Mouse (Mus musculus) heart, embryonic 16.5 days (tissue): ENCODE results near the gene Ift20. TPM values are rescaled to one million over a fixed set of nuclear protein-coding genes. Genes with fewer than 3 reads are reported as not detected.
"Not testable (repeated sequence)": the region's sequence is repeated elsewhere in the genome, so short reads cannot be mapped to it uniquely, and the experiment has no call there.

Source experiments
- ATAC-seq: fragments of 200-750 bp; cut with Nextera tagmentation; replicated peaks from 2 replicates; pipeline ENCODE4 v1.8.0; 2017; ENCODE audit warnings: moderate number of reproducible peaks; ENCODE audit not compliant: insufficient read depth, low FRiP score; ENCODE audit errors: extremely low read depth
- H3K27ac ChIP-seq: fragments of 300-500 bp; sonication (generic); 2 replicates; pipeline ENCODE4 v1.5.1; 2014; ENCODE audit warnings: mild to moderate bottlenecking, low read length, control low read depth, moderate library complexity
- H3K27me3 ChIP-seq: fragments of 300-500 bp; sonication (generic); 2 replicates; pipeline ENCODE4 v1.6.1; 2014; ENCODE audit warnings: low read length, mixed read lengths; ENCODE audit not compliant: control insufficient read depth, insufficient read depth
- H3K36me3 ChIP-seq: fragments of 300-500 bp; sonication (generic); 2 replicates; pipeline ENCODE4 v1.6.1; 2014; ENCODE audit not compliant: control insufficient read depth, insufficient read depth
- H3K4me1 ChIP-seq: fragments of 300-500 bp; sonication (generic); 2 replicates; pipeline ENCODE4 v1.6.1; 2014; ENCODE audit warnings: low read length, mixed read lengths; ENCODE audit not compliant: control insufficient read depth, insufficient read depth
- H3K4me2 ChIP-seq: fragments of 300-500 bp; sonication (generic); 2 replicates; pipeline ENCODE4 v1.6.1; 2014; ENCODE audit warnings: low read depth, mild to moderate bottlenecking, control low read depth, low read length
- H3K4me3 ChIP-seq: fragments of 300-500 bp; sonication (generic); 2 replicates; pipeline ENCODE4 v1.5.1; 2014; ENCODE audit warnings: mild to moderate bottlenecking, control low read depth, low read length
- H3K9ac ChIP-seq: fragments of 300-500 bp; sonication (generic); 2 replicates; pipeline ENCODE4 v1.6.1; 2014; ENCODE audit warnings: low read length, control low read depth
- H3K9me3 ChIP-seq: fragments of 300-500 bp; sonication (generic); replicated peaks from 2 replicates; pipeline ENCODE4 v1.6.1; 2016; ENCODE audit warnings: low read length; ENCODE audit not compliant: control insufficient read depth
- WGBS: fragments of 180-500 bp; shearing (Covaris S2); extraction: QIAGEN DNeasy Blood & Tissue Kit; methylation state at CpG from one replicate; pipeline ENCODE4 v1.1.7; 2014; 5-methylcytosine and 5-hydroxymethylcytosine counted together
- polyA plus RNA-seq: library from polyadenylated mRNA; unstranded; fragments of >200 nt; fragmentation: Nextera tagmentation; extraction: Ambion mirVana; gene quantifications from 2 replicates; pipeline ENCODE4 v1.2.1, GENCODE M21; 2015

Ift20 gene
- polyA plus RNA-seq, 1 experiment from 2014 or later: 109 TPM

DNA sequence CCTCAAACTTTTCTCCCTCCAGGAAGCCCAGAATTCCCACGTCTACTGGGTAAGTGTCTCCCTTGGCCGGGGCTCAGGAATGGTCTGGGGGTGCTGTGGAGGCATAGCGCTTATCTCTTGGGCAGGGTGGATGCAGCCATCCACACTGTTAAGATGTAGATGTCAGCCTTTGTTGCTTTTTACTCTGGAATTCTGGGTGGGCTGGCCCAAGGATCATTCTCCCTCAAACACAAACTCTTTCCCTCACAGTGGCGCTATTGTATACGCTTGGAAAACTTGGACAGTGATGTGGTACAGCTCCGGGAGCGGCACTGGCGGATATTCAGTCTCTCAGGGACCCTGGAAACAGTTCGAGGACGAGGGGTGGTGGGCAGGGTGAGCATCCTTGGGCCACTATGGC, 17.2 kb upstream of the Ift20 start:
- Histone ChIP-seq H3K9me3 (no peaks in the 10 kb centered on the region), H3K4me3 (no peak overlapping the region), H3K27ac (no peak overlapping the region), H3K9ac (no peak overlapping the region), H3K4me1 (no peaks in the 10 kb centered on the region), H3K4me2 (no peak overlapping the region), H3K27me3 (no peaks in the 10 kb centered on the region), H3K36me3 (peaks cover 70% of the 10 kb centered on the region)
- ATAC-seq: no peak
- WGBS: 84% methylated on average over 10 of the region's 10 CpGs

DNA sequence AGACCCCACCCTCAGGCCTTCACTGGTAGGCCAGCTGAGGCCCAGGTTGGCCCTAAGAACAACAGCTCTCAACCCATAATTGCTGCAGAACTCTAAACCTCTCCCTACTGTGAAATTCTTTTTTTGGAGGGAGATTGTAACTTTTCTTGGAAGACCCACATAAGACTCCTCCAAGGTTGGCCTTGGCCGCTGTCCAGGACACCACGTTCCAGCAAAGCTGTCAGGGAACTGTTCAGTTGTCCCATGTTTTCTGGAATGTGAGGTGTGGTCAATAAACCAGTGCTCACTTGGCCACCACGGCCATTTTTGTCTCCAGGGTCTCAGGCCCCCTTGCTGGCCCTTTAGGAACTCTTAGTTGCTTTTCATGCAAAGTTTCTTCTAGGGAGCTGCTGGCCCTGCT, 14.3 kb upstream of the Ift20 start:
- ATAC-seq: no peak
- no peak overlapping the region for H3K4me2 ChIP-seq
- no peaks in the 10 kb centered on the region for H3K27me3 ChIP-seq
- H3K27ac ChIP-seq: no peak overlapping the region
- no peak overlapping the region for H3K9ac ChIP-seq
- no peaks in the 10 kb centered on the region for H3K9me3 ChIP-seq
- peaks cover 70% of the 10 kb centered on the region for H3K36me3 ChIP-seq
- no peak overlapping the region for H3K4me3 ChIP-seq
- no peaks in the 10 kb centered on the region for H3K4me1 ChIP-seq
- 68% methylated on average over 3 of the region's 3 CpGs for WGBS

DNA sequence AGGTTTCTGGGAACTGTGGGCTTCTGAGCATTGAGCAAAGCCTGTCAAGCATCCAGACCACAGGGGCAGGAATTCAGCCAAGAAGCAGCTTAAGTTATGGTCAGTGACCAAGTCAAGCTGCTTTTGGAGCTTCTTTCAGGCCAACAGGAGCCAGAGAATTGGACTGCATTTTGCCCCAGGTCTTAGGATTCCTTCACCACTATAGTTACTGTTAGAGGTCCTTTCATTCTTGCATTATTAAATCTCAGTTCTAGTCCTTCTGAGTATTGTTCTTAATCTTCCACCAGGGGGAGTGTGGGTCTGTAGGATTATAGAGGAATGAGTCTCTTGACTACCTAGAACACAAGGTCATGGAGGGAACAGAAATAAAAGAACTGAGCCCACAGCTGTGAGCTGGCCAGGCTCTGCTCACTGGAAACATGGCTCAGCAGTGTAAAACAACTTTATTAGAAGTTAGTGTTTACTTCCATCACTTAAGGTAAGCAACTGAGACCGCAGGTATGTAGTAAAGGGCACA, 13.6 kb upstream of the Ift20 start:
- no peak overlapping the region for H3K9ac ChIP-seq
- no peak for ATAC-seq
- H3K36me3 ChIP-seq: peaks cover 76% of the 10 kb centered on the region
- no peaks in the 10 kb centered on the region for H3K9me3 ChIP-seq
- no peaks in the 10 kb centered on the region for H3K4me1 ChIP-seq
- H3K27ac ChIP-seq: no peak overlapping the region
- H3K4me3 ChIP-seq: no peak overlapping the region
- no peak overlapping the region for H3K4me2 ChIP-seq
- WGBS: 90% methylated on average over 1 of the region's 1 CpGs
- no peaks in the 10 kb centered on the region for H3K27me3 ChIP-seq

DNA sequence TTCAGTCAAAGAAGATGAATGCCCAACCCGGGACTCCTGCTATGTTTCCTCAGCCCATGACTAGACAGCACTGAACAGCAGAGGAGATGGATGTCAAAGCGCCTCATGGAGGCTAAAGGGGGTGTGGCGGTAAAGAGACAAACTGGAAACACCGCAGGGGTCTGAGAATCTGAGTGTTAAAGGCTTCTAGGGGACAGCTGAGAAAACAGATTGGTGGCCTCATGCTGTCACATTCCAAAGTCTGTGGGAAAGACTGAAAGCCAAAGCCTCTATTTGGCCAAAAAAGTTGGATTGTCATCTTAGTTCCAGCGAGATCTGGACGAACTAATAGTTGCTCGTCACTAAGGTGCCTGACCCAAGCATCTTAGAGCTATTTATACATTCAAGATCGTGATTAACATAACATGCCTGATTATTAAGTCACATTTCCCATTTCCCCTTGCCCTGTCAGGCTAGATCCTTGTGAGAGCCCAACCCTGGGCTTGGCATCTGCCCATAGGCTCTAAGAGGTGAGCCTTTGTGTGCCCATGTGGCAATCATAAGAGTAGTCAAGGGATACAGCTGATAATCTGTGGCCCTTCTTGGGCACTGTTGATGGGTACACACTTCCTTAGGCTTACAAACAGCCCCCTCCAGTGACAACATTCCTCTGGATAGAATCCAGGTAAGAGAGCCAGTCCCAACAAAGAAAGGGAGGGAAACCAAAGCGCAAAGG, 12.8 kb upstream of the Ift20 start:
- H3K27ac ChIP-seq: no peak overlapping the region
- no peaks in the 10 kb centered on the region for H3K4me1 ChIP-seq
- WGBS: 75% methylated on average over 9 of the region's 9 CpGs
- ATAC-seq: no peak
- H3K9ac ChIP-seq: no peak overlapping the region
- peaks cover 75% of the 10 kb centered on the region for H3K36me3 ChIP-seq
- no peak overlapping the region for H3K4me2 ChIP-seq
- no peak overlapping the region for H3K4me3 ChIP-seq
- H3K9me3 ChIP-seq: no peaks in the 10 kb centered on the region
- no peaks in the 10 kb centered on the region for H3K27me3 ChIP-seq

DNA sequence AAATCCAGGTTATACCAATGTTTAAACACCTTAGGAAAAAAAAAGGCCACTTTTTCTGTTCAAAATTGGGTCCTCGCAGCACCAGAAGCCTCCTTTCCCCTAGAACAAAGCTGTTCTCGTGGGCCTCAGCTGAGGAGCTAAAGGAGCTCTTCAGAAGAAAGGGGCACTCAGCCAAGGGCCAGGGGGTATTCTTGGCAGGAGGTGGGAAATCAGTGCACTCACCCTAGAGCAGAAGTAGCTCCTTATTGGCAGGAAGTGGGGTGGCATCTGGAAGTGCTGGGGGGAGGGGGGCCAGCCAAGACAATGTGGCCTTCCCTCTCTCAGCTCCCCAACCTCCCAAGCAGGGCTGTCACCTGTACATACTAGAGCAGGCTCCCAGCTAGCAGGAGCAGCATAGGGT, 11.3 kb upstream of the Ift20 start:
- H3K4me2 ChIP-seq: no peak overlapping the region
- WGBS: 78% methylated on average over 2 of the region's 2 CpGs
- H3K4me1 ChIP-seq: no peaks in the 10 kb centered on the region
- H3K9ac ChIP-seq: no peak overlapping the region
- no peak for ATAC-seq
- no peak overlapping the region for H3K27ac ChIP-seq
- H3K9me3 ChIP-seq: no peaks in the 10 kb centered on the region
- H3K4me3 ChIP-seq: no peak overlapping the region
- no peaks in the 10 kb centered on the region for H3K27me3 ChIP-seq
- H3K36me3 ChIP-seq: peaks cover 77% of the 10 kb centered on the region

DNA sequence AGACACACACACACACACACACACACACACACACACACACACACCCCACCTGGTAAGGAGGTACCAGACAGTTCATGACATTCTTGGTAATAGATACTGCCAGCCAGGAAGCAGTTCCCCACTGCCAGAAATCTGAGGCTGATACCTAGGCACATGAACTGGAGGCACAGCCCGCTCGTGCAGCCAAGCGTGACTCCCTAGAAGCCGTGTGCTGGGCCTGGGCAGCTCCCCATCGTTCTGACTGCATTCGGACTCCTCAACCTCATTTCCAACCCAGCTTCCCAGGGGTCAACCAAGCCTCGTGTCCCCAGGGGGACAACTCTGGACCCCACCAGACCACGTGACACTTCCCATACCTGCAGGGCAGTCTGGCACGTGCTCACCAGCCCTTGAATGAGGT, 7.4 kb upstream of the Ift20 start:
- H3K27me3 ChIP-seq: no peaks in the 10 kb centered on the region
- no peak overlapping the region for H3K9ac ChIP-seq
- no peak overlapping the region for H3K27ac ChIP-seq
- no peak overlapping the region for H3K4me2 ChIP-seq
- no peak overlapping the region for H3K4me3 ChIP-seq
- no peak for ATAC-seq
- H3K4me1 ChIP-seq: no peaks in the 10 kb centered on the region
- peaks cover 51% of the 10 kb centered on the region for H3K36me3 ChIP-seq
- no peaks in the 10 kb centered on the region for H3K9me3 ChIP-seq
- 91% methylated on average over 9 of the region's 9 CpGs for WGBS

DNA sequence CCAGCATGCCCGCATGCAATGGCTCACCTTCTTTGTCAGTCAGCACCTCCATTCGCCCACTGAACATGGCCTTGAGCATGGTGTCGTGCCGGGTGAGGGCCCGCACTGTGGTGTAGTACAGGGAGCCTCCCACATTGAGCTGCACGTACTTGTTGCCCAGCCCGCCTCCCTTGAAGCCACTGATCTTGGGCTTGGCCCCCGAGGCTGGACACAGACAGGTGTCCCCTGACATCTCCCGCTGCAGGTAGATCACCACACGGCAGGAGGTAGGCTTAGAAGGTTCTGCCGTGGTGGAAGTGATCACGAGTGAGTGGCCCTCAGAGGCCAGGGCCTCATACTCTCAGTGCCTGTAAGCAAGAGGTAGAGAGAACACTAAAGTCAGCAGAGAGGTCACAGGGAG, 6.2 kb upstream of the Ift20 start:
- H3K9ac ChIP-seq: no peak overlapping the region
- no peak overlapping the region for H3K4me3 ChIP-seq
- H3K27me3 ChIP-seq: no peaks in the 10 kb centered on the region
- H3K27ac ChIP-seq: peak overlapping the region; percentile 82; the same call in 1 of the 2 replicates
- no peak for ATAC-seq
- no peaks in the 10 kb centered on the region for H3K9me3 ChIP-seq
- peak overlapping the region; percentile 26; the same call in 1 of the 2 replicates for H3K4me2 ChIP-seq
- peaks cover 6% of the 10 kb centered on the region for H3K4me1 ChIP-seq
- H3K36me3 ChIP-seq: peaks cover 38% of the 10 kb centered on the region
- 88% methylated on average over 12 of the region's 12 CpGs for WGBS

DNA sequence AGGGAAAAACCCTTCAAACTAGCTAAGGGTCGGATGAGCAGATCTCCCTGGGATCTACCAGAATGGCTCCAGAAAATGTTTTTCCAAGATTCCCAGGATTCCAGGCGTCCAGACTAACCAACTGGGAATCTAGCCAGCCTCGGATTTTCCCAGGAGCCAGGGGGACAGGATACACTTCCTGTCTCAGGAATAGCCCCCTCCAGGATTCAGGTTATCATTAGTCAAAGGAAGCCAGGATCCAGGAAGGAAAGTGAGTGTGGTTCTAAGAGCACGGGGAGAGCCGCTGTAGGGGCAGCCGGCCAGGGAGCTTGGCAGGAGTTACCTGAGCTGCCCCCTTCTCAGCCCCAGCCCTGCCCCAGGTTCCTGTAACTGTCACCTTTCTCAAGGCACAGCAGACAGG, 5.1 kb upstream of the Ift20 start:
- Histone ChIP-seq H3K4me3 (no peak overlapping the region), H3K9ac (no peak overlapping the region), H3K27ac (peak overlapping the region; percentile 82), H3K36me3 (peaks cover 34% of the 10 kb centered on the region), H3K4me1 (peaks cover 10% of the 10 kb centered on the region), H3K9me3 (no peaks in the 10 kb centered on the region), H3K27me3 (no peaks in the 10 kb centered on the region), H3K4me2 (no peak overlapping the region)
- WGBS: 41% methylated on average over 6 of the region's 6 CpGs
- ATAC-seq: no peak

DNA sequence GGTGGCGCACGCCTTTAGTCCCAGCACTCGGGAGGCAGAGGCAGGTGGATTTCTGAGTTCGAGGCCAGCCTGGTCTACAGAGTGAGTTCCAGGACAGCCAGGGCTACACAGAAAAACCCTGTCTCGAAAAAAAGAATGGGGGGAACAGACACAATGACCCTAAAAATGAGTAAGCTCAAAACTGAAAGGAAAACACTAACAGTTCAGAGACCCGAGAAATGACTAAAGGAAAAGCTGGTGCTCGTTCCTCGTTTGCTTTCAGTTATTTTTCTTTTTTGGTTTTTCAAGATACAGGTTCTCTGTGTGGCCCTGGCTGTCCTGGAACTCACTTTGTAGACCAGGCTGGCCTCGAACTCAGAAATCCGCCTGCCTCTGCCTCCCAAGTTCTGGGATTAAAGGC, 4.6 kb upstream of the Ift20 start:
- 76% methylated on average over 10 of the region's 10 CpGs for WGBS
- not testable (repeated sequence) for H3K4me2 ChIP-seq, ATAC-seq, H3K9ac ChIP-seq, H3K9me3 ChIP-seq, H3K4me1 ChIP-seq, H3K4me3 ChIP-seq, H3K27me3 ChIP-seq
- H3K36me3 ChIP-seq: peaks cover 32% of the 10 kb centered on the region
- H3K27ac ChIP-seq: peak overlapping the region; percentile 82
